Mouse (Mus musculus) adrenal gland, postnatal 36 days (tissue): ENCODE data around the gene Sulf2. TPM values are rescaled to one million over a fixed set of nuclear protein-coding genes. Genes with fewer than 3 reads are reported as not detected.

ENCODE experiments used
- DNase-seq, 2 experiments: peaks; one replicate each; pipeline ENCODE4 v3.0.0; 2021; ENCODE audit warnings: mixed read lengths in 1 of 2
- total RNA-seq, 2 experiments: library from RNA; stranded (reverse); gene quantifications; 2 replicates each; pipeline ENCODE4 v1.2.3; 2021

The Sulf2 gene
- total RNA-seq, 2 experiments from 2014 or later: 51.6 to 117 TPM

DNA sequence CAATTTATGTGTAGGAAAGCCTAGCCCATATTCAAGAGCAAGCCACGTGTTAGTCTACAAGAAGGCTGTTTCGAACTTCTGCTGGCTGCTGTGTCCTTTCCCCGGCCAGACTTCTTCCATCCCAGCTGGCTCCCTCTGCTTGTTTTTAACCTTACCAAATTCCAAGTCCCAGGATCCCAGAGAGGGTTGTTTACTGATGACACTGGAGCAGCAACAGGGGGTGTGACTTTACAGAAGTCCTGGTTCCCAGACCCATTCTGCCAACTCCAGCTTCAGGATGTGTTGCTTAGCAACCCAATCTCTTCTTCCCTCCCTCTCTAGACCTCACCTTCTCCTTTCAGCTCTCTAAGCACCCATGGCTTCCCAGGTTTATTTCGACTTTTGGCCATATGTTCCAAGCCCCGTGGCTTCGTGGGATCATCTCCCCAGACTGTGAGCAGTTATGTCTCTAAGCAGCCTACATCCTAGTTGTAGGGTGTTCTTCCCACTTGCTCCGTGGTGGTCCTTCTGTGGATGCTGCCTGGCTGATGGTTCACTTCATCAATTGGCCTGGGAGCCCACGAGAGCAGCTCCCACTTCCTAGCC lies 20.2 kb upstream of the Sulf2 start:
- no peak for DNase-seq

DNA sequence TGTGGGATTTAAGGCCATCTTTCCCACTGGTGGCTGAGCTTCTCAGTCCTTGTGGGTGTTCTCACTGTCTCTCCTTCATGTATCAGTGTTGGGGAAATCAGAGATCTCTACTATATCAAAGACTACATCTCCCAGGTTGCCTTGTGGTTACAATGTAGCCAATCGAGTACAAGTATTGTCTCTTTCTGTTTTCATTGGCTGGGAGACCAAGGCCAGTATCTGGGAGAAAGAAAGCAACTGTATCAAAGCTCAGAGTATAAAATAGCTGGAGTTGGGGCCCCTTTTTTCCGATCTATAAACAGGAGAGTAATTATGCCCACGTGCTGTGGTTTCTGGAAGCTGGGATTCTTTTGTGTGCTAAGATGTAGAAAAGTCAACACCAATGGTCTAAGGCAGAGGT lies 19.7 kb upstream of the Sulf2 start:
- DNase-seq: no peak

GRCm38 (mm10) chr2:166173169-166173568 lies 17.7 kb upstream of the Sulf2 start:
- no peak for DNase-seq

GRCm38 (mm10) chr2:166170173-166170572 lies 14.7 kb upstream of the Sulf2 start:
- DNase-seq: no peak

DNA sequence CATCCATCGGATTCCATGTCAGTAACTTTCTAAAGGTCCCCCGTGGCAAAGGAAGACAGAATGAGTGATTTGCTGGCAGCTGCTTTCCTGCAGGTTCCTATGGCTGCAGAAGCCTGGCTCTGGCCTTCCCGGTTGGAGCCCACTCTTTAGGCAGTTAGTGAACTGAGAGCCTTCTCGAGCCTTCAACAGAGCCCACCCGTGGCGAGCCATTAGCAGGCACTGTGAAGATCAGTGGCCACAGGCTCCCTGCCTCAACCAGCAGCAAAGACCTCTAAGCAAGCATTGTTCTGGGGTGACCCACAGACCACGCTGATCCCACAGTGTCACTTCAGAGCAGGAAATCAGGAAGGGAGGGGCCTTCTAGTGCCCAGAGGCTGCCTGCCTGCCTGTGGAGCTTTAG lies 13.4 kb upstream of the Sulf2 start:
- no peak for DNase-seq

DNA sequence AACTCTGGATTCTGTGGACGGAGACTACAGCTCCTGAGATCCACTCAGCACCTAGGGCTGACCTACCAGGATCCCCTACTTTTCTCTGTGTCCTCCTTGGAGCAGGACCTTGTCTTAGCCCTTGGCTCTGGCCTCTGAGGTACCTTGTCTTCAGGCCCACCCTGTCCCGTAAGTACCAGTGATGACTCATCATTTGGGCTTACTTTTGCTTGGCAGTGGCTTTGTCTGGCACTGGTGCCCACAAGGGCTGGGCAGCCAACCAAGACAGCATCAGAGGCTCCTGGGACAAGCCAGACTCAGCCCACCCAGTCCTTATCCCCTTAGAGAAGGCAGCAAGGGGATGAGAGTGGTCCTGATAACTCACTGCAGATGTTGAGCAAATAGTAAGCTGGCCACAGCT lies 11.9 kb upstream of the Sulf2 start:
- DNase-seq: peak; percentile 41 to 59

GRCm38 (mm10) chr2:166165396-166165795 lies 9.9 kb upstream of the Sulf2 start:
- DNase-seq: no peak

DNA sequence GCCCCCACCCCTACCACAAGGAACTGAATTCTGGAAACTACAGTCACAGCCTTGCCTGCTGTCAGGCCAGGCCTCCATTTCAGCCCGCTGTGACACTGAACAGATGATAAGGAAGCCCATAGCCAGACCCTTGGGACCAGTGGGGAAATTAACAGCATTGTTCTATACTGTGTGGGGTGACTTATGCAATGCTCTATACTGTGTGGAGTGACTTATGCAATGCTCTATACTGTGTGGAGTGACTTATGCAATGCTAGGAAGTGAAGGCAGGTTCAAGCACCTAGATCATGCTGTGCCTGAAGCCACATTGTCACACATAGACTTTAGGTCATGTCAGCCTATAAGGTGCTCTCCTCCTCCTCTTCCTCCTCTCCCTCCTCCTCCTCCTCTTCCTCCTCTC lies 9.1 kb upstream of the Sulf2 start:
- DNase-seq: no peak

DNA sequence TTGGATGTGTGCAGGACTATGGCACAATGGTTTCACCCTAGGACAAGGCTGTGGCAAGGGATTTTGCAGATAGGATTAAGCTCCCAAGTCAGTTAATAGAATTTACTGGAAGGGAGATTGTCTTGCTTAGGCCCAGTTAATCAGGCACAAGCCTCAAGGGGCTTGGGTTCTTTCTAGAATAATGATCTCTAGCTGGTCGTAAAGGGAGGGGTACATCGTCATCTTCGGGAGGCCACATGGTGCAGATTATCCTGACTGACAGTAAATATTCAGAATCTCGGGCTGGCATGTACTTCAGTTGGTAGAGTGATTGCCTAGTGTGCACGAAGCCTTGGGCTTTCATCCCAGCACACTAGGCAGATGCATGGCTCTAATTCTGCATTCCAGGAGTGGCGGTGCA lies 8.5 kb upstream of the Sulf2 start:
- DNase-seq: no peak

DNA sequence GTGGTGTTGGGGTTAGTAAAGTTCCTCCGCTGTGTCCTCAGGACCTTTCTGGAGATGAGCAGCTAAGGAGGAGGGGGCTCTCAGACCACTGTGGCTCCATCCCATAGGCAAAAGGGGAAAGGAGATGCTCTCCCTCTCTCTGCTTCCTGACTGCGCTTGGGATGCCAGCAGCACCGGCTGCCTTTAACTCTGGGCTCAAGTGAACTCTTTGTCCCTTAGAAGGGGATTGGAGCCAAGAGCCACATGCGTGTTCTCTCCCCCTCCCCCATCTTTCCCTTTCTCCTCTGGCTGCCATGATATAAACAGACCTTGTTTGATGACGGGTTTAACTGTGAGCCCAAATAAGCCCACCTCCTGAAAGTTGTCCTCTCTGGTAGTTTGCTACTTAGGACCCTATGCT lies 7.8 kb upstream of the Sulf2 start:
- no peak for DNase-seq

GRCm38 (mm10) chr2:166162160-166162559 lies 6.7 kb upstream of the Sulf2 start:
- no peak for DNase-seq

GRCm38 (mm10) chr2:166159276-166159675 lies 3.8 kb upstream of the Sulf2 start:
- no peak for DNase-seq

- DNase-seq: no peak
These were observed 2.5 kb upstream of the Sulf2 start for GRCm38 (mm10) chr2:166157767-166158561.

DNA sequence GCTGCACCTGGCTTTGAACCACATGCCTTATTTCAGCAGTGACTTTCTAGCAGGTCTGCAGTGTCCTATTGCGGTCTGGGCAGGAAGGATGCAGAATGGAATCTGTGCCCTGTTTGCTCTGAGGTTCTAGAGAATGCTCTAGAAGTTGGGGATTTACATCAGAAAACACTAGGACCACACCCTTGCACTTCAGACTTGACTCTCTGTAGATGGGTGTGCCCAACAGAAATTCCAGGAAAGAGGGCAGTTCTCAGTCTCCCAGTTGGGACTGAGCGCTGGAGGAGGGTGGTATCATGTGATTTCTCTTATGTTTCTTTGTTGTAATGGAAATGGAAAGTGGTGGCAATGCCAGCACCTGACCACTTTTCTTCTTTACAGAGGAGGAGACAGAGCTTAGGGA lies 1.7 kb upstream of the Sulf2 start:
- DNase-seq: no peak

GRCm38 (mm10) chr2:166156122-166156521 lies 659 bp upstream of the Sulf2 start:
- no peak for DNase-seq

- peak; percentile 58 to 73 for DNase-seq
These were observed 562 bp downstream of the Sulf2 start for GRCm38 (mm10) chr2:166154749-166155453.

DNA sequence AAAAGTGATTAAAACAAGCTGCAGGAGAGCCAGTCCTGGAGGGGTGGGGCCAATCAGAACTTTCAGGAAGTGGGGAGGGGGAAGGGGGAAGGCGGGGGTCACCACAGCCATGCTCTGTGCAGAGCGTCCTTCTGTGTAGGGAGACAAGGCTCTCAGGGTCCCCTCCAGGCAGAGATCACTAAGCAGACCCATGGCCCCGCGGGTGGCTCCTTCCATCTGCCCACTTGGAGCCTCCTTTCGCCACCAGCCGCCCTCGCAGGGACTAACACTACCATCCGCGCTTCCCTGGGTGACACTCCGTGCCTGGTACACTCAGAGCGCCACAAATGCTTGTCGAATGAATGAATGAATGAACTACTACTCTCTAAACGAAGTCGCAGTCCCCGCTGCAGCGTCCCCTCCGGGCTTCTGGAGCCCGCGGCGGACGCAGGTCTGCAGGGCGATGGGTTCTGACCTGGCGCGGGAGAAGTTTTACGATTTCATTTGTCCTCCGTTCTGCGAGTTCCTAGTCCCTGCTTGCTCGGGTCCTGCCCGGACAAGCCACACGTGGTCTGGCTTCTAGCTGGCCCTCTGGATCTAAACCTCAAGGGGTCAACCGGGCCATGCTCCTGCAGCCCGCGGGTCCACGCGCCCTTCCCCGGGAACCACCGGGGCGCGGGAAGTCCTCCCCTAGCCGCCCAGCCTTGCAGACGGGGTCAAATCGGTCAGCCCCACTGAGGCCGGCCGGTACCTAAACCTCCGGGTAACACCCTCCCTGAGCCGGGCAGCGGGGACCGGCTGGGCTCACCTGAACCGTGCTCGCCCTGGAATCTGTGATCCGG lies 1.4 kb downstream of the Sulf2 start:
- DNase-seq: peak; percentile 35 to 55

DNA sequence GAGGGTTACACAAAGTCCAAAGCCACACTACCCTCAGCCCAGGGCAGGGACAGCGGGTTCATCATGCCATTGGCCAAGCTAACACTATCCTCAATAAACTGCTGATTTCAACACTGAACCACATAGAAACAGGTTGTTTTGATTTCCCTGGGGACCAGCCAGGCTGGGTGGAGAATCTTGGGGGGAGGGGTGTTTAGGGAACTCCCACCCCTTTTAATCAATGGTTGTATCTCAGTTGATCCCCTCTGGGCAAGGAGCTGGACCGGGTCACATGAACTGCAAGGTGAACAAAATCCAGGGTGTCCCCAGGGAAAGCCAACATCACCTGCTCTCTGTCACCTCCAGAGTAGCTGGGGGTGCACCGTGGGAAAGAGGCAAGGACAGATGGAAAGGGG lies 2.1 kb downstream of the Sulf2 start:
- no peak for DNase-seq

- no peak for DNase-seq
These were observed 2.6 kb downstream of the Sulf2 start for GRCm38 (mm10) chr2:166152734-166153398.

- DNase-seq: peak; percentile 94 to 95
These were observed 3.7 kb downstream of the Sulf2 start for GRCm38 (mm10) chr2:166151510-166152473.

GRCm38 (mm10) chr2:166150584-166150983 lies 4.9 kb downstream of the Sulf2 start:
- DNase-seq: no peak
